Mouse (Mus musculus) CH12.LX (cell line): ENCODE measurements at regions not wholly inside any gene's neighbourhood (a gene's known extent, or its start where the extent isn't known, plus 50 kb on each side); places are given as distances from the start of the nearest gene placed in this dataset.

ENCODE experiments used
- DNase-seq: peaks from one replicate; pipeline ENCODE4 v3.0.0-alpha.2; 2013; ENCODE audit errors: extremely low read depth
- H3K27ac ChIP-seq: 2 replicates; pipeline ENCODE4 v1.5.1; 2012; ENCODE audit warnings: low read depth, mild to moderate bottlenecking, control low read depth, moderate library complexity; ENCODE audit not compliant: insufficient read depth
- H3K27me3 ChIP-seq: replicated peaks from 2 replicates; pipeline ENCODE3; 2012; ENCODE audit warnings: inconsistent platforms
- H3K36me3 ChIP-seq, 2 experiments: replicated peaks in 1 of 2; 2 replicates each; pipeline versions ENCODE3 to v1.6.1; 2012; ENCODE audit warnings: inconsistent platforms in 1 of 2, low read length in 1 of 2, mild to moderate bottlenecking in 1 of 2, mixed read lengths in 1 of 2, moderate library complexity in 1 of 2; ENCODE audit not compliant: control insufficient read depth in 1 of 2, insufficient read depth in 1 of 2
- H3K4me1 ChIP-seq, 2 experiments: 2 replicates each; pipeline ENCODE4 v1.6.1; 2012; ENCODE audit warnings: inconsistent platforms in 1 of 2, moderate library complexity in 1 of 2; ENCODE audit not compliant: insufficient read depth in 2 of 2, control insufficient read depth in 1 of 2
- H3K4me2 ChIP-seq: 2 replicates; pipeline ENCODE4 v1.6.1; 2012; ENCODE audit warnings: low read depth, mild to moderate bottlenecking, control low read depth; ENCODE audit not compliant: poor library complexity, insufficient read depth, severe bottlenecking
- H3K4me3 ChIP-seq, 3 experiments: fragments of 150-350 bp in 1 of 3; sonication (generic) in 1 of 3; replicated peaks in 1 of 3; 2 replicates each; pipeline versions ENCODE3 to v1.5.1; 2011 to 2012; ENCODE audit warnings: low read depth in 2 of 3, low read length in 2 of 3, mild to moderate bottlenecking in 2 of 3, moderate library complexity in 2 of 3, control low read depth in 1 of 3, improper control_type of control experiment in 1 of 3, inconsistent platforms in 1 of 3, mixed read lengths in 1 of 3; ENCODE audit not compliant: poor library complexity in 1 of 3
- H3K79me2 ChIP-seq: replicated peaks from 2 replicates; pipeline ENCODE4 v1.6.1; 2012; ENCODE audit warnings: mild to moderate bottlenecking, moderate library complexity; ENCODE audit not compliant: control insufficient read depth, poor library complexity, insufficient read depth, severe bottlenecking; ENCODE audit errors: extremely low read depth
- H3K9ac ChIP-seq: 2 replicates; pipeline ENCODE4 v1.6.1; 2012; ENCODE audit warnings: low read depth, mild to moderate bottlenecking, control low read depth, moderate library complexity; ENCODE audit not compliant: insufficient read depth
- H3K9me3 ChIP-seq: replicated peaks from 2 replicates; pipeline ENCODE3; 2012; ENCODE audit warnings: low read length, inconsistent platforms, mixed read lengths
- BHLHE40 ChIP-seq: IDR thresholded peaks from 2 replicates; pipeline ENCODE4 v1.6.1; 2011; ENCODE audit warnings: mild to moderate bottlenecking, low read depth, low read length, improper control_type of control experiment
- CHD1 ChIP-seq: IDR thresholded peaks from 2 replicates; pipeline ENCODE4 v1.6.1; 2012; ENCODE audit warnings: low read depth, low read length, improper control_type of control experiment, inconsistent platforms
- EP300 ChIP-seq: IDR thresholded peaks from 2 replicates; pipeline ENCODE4 v1.6.1; 2011; ENCODE audit warnings: low read length, improper control_type of control experiment
- ETS1 ChIP-seq: conservative IDR thresholded peaks from 2 replicates; pipeline ENCODE4 v1.6.1; 2012; ENCODE audit warnings: low read depth, mild to moderate bottlenecking, inconsistent platforms, low read length, improper control_type of control experiment, moderate library complexity
- GABPA ChIP-seq: IDR thresholded peaks from 2 replicates; pipeline ENCODE4 v1.6.1; 2012; ENCODE audit warnings: low read depth, low read length, improper control_type of control experiment, inconsistent platforms; ENCODE audit not compliant: insufficient replicate concordance
- HCFC1 ChIP-seq: IDR thresholded peaks from 2 replicates; pipeline ENCODE4 v1.6.1; 2012; ENCODE audit warnings: low read depth, mild to moderate bottlenecking, inconsistent platforms, low read length, improper control_type of control experiment
- JUN ChIP-seq: IDR thresholded peaks from 2 replicates; pipeline ENCODE4 v1.6.1; 2011; ENCODE audit warnings: low read depth, mild to moderate bottlenecking, low read length, improper control_type of control experiment, moderate library complexity; ENCODE audit not compliant: insufficient read depth
- KAT2A ChIP-seq: IDR thresholded peaks from 2 replicates; pipeline ENCODE4 v1.6.1; 2012; ENCODE audit warnings: low read length, improper control_type of control experiment, inconsistent platforms; ENCODE audit not compliant: insufficient replicate concordance
- MEF2A ChIP-seq: IDR thresholded peaks from 2 replicates; pipeline ENCODE4 v1.6.1; 2014; ENCODE audit warnings: low read depth, mild to moderate bottlenecking, inconsistent platforms, low read length, improper control_type of control experiment, borderline replicate concordance
- MXI1 ChIP-seq: IDR thresholded peaks from 2 replicates; pipeline ENCODE4 v1.6.1; 2011; ENCODE audit warnings: mild to moderate bottlenecking, low read depth, low read length, improper control_type of control experiment
- MYC ChIP-seq: IDR thresholded peaks from 2 replicates; pipeline ENCODE4 v1.6.1; 2011; ENCODE audit warnings: low read depth, mild to moderate bottlenecking, improper control_type of control experiment, low read length
- POLR2AphosphoS2 ChIP-seq: IDR thresholded peaks from 2 replicates; pipeline ENCODE4 v1.6.1; 2011; ENCODE audit warnings: low read depth, low read length, improper control_type of control experiment
- RAD21 ChIP-seq: IDR thresholded peaks from 2 replicates; pipeline ENCODE4 v1.6.1; 2011; ENCODE audit warnings: low read depth, mild to moderate bottlenecking, low read length, improper control_type of control experiment, moderate library complexity
- SIN3A ChIP-seq: IDR thresholded peaks from 2 replicates; pipeline ENCODE4 v1.6.1; 2012; ENCODE audit warnings: low read length, improper control_type of control experiment, inconsistent platforms
- TCF12 ChIP-seq: IDR thresholded peaks from 2 replicates; pipeline ENCODE4 v1.6.1; 2014; ENCODE audit warnings: low read depth, mild to moderate bottlenecking, inconsistent platforms, low read length, improper control_type of control experiment
- USF1 ChIP-seq: IDR thresholded peaks from 2 replicates; pipeline ENCODE4 v1.6.1; 2014; ENCODE audit warnings: low read depth, mild to moderate bottlenecking, inconsistent platforms, low read length, improper control_type of control experiment
- dilution Hi-C: fragments of 300-500 bp; cut with MboI; formaldehyde crosslinking; loops from 2 replicates; pipeline ENCODE4 v1.14.3; 2020; ENCODE audit warnings: low sequenced_read_pairs; ENCODE audit not compliant: extremely low pct_unique_long_range_greater_than_20kb, extremely low pct_ligation_motif_present
- in situ Hi-C: fragments of 300-500 bp; cut with MboI; formaldehyde crosslinking; loops from 3 replicates; pipeline ENCODE4 v1.14.3; 2019; ENCODE audit warnings: low sequenced_read_pairs, low pct_ligation_motif_present, low pct_unique_long_range_greater_than_20kb, mixed read lengths

- dilution Hi-C loops: no loop called here
- no peak for DNase-seq
These were observed 86.0 kb upstream of the Gm9887 start for GRCm38 (mm10) chr12:69458170-69458841.

GRCm38 (mm10) chr12:69456746-69457145 lies 84.5 kb upstream of the Gm9887 start:
- H3K36me3 ChIP-seq: no peaks in the 10 kb centered on the region
- no peak overlapping the region for H3K9ac ChIP-seq
- in situ Hi-C loops (loop anchor here (5.0 kb wide), 1 partner anchor 39 kb away; no protein-coding TSS in a partner anchor), dilution Hi-C loops (no loop called here)
- H3K27ac ChIP-seq: no peak overlapping the region
- no peak overlapping the region for H3K4me2 ChIP-seq
- DNase-seq: no peak
- no peaks in the 10 kb centered on the region for H3K27me3 ChIP-seq
- peaks cover 9% of the 10 kb centered on the region for H3K9me3 ChIP-seq
- no peak overlapping the region for H3K4me3 ChIP-seq
- no peaks in the 10 kb centered on the region for H3K79me2 ChIP-seq
- peaks cover 25 to 63% of the 10 kb centered on the region in 2 experiments for H3K4me1 ChIP-seq
- TF ChIP-seq CHD1: no peak
- no peak for TF ChIP-seq MYC
- TF ChIP-seq HCFC1: no peak
- no peak for TF ChIP-seq EP300
- TF ChIP-seq GABPA: no peak
- TF ChIP-seq POLR2AphosphoS2: no peak
- no peak for TF ChIP-seq MXI1
- no peak for TF ChIP-seq USF1
- no peak for TF ChIP-seq SIN3A
- no peak for TF ChIP-seq JUN
- TF ChIP-seq BHLHE40: no peak
- TF ChIP-seq KAT2A: no peak
- TF ChIP-seq, all 38 proteins: peak for 0

More at GRCm38 (mm10) chr12:69458170-69458841, 86.0 kb upstream of the Gm9887 start:
- in situ Hi-C loops: loop anchor here (5.0 kb wide), 1 partner anchor 41 kb away; no protein-coding TSS in a partner anchor
- peaks cover 25 to 70% of the 10 kb centered on the region in 2 experiments for H3K4me1 ChIP-seq
- no peaks in the 10 kb centered on the region for H3K36me3 ChIP-seq
- H3K9ac ChIP-seq: no peak overlapping the region; the same call in 1 of the 2 replicates
- no peak overlapping the region for H3K27ac ChIP-seq
- TF ChIP-seq BHLHE40 (peak; percentile 87), MEF2A (0 out of 2 replicates have a peak, but pooled peaks have one; percentile 17), RAD21 (no peak), POLR2AphosphoS2 (no peak), ETS1 (peak; percentile 82), TCF12 (peak; percentile 58; the same call in 1 of the 2 replicates), EP300 (no peak), MXI1 (no peak)
- H3K4me2 ChIP-seq: no peak overlapping the region
- peaks cover 9% of the 10 kb centered on the region for H3K9me3 ChIP-seq
- H3K79me2 ChIP-seq: no peaks in the 10 kb centered on the region
- H3K27me3 ChIP-seq: no peaks in the 10 kb centered on the region
- H3K4me3 ChIP-seq: no peak overlapping the region
